Mouse (Mus musculus) left cerebral cortex, adult 2 months (tissue): ENCODE data around the gene Gm11037. TPM values are rescaled to one million over a fixed set of nuclear protein-coding genes. Genes with fewer than 3 reads are reported as not detected.

Source experiments
- DNase-seq, 2 experiments: peaks; one replicate each; pipeline ENCODE4 v3.0.0; 2021 to 2022; ENCODE audit warnings: low spot score in 2 of 2, mixed read lengths in 1 of 2; ENCODE audit errors: extremely low spot score in 1 of 2
- H3K27ac ChIP-seq: fragments of 200-600 bp; 2 replicates; pipeline ENCODE4 v1.8.1; 2022
- H3K4me3 ChIP-seq: fragments of 200-600 bp; 2 replicates; pipeline ENCODE4 v1.8.1; 2022
- CTCF ChIP-seq: fragments of 200-600 bp; IDR thresholded peaks from 2 replicates; pipeline ENCODE4 v1.8.1; 2022; ENCODE audit warnings: antibody characterized with exemption, mild to moderate bottlenecking, moderate library complexity
- intact Hi-C: fragments of 180-260 bp; cut with DNase I; formaldehyde crosslinking; loops from one replicate; pipeline ENCODE4 v1.15.1; 2025
- total RNA-seq, 2 experiments: library from RNA; stranded (reverse); gene quantifications; 2 replicates each; pipeline ENCODE4 v1.2.3; 2021

Gene Gm11037
- total RNA-seq, 2 experiments from 2014 or later: not detected

GRCm38 (mm10) chr2:131175945-131176309 is 42.6 kb downstream of the Gm11037 start:
- intact Hi-C loops: loop anchor here (5.0 kb wide), 1 partner anchor 36 kb away; no protein-coding TSS in a partner anchor
- no peak for DNase-seq
- no peak for TF ChIP-seq CTCF
- H3K27ac ChIP-seq: no peak overlapping the region
- no peak overlapping the region for H3K4me3 ChIP-seq

GRCm38 (mm10) chr2:131176491-131176890 is 43.2 kb downstream of the Gm11037 start:
- intact Hi-C loops: loop anchor here (5.0 kb wide), 1 partner anchor 36 kb away; no protein-coding TSS in a partner anchor
- TF ChIP-seq CTCF: no peak
- no peak for DNase-seq
- Histone ChIP-seq H3K27ac (no peak overlapping the region), H3K4me3 (no peak overlapping the region)

- no peak for TF ChIP-seq CTCF
- Histone ChIP-seq H3K27ac (peak overlapping the region; percentile 15; the same call in 1 of the 2 replicates), H3K4me3 (peak overlapping the region; percentile 80)
- intact Hi-C loops: loop anchor here (5.0 kb wide), 1 partner anchor 34 kb away; no protein-coding TSS in a partner anchor
- no peak for DNase-seq
Measured at GRCm38 (mm10) chr2:131177932-131178331, 44.6 kb downstream of the Gm11037 start.

- no peak for DNase-seq
- H3K27ac ChIP-seq: peak overlapping the region; percentile 91
- no peak for TF ChIP-seq CTCF
- intact Hi-C loops: loop anchor here (5.0 kb wide), 1 partner anchor 33 kb away; no protein-coding TSS in a partner anchor
- peak overlapping the region; percentile 80 for H3K4me3 ChIP-seq
Measured at GRCm38 (mm10) chr2:131178828-131179245, 45.5 kb downstream of the Gm11037 start.

GRCm38 (mm10) chr2:131179246-131179886 is 46.1 kb downstream of the Gm11037 start:
- Histone ChIP-seq H3K4me3 (peak overlapping the region; percentile 80), H3K27ac (peak overlapping the region; percentile 91)
- peak; percentile 54 to 56 for DNase-seq
- no peak for TF ChIP-seq CTCF
- intact Hi-C loops: loop anchor here (5.0 kb wide), 1 partner anchor 33 kb away; no protein-coding TSS in a partner anchor

DNA sequence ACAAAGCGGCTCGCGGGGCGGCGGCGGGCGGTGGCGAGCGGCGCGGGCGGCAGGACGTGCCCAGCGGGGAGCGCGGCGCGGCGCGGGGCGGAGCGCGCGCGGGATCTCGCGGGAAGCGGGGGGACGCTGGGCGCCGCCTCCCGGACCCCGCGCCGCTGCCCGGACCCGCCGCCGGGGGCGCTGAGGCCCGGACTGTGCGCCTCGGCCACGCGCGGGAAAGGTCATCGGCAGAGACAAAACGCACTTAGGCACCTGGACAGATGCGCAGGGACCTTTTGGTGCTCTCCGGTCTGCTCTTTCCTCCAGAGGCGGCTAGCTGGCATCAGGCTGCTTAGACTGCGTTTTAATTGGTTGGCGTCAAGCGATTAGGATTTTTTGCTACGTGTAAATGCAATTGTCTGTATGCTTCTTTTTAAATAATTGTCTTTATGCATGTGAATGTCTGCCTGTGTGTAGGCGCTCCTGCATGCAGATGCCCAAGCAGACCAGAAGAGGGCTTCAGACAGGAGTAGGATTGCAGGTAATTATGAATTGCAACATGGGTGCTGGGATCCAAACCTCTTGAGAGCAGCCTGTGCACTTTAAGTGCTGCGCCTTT is 46.8 kb downstream of the Gm11037 start, which contains the start of gene Cenpb:
Cenpb (minus strand) TSS at position 78 of the 598 bp plus-strand sequence.
- intact Hi-C loops: loop anchor here (2.0 to 5.0 kb wide), 2 partner anchors 32 to 83 kb away; partner anchors contain the start of gene Pank2
- Histone ChIP-seq H3K27ac (peak within 1 kb of the TSS; percentile 97), H3K4me3 (peak within 1 kb of the TSS; percentile 80)
- DNase-seq: peak; percentile 85 to 90
- TF ChIP-seq CTCF: peak; percentile 56

Other genes with a start within 250 kb of the Gm11037 start
- 10 to 100 TPM; 68.3 to 76.4 TPM for gene 4930402H24Rik, start 227.1 kb upstream of the Gm11037 start, total RNA-seq
- 100 to 1,000 TPM; 118 to 126 TPM for gene Atrn, start 227.0 kb upstream of the Gm11037 start, total RNA-seq
- gene Gfra4, start 90.4 kb upstream of the Gm11037 start, total RNA-seq: 10 to 100 TPM; 50.3 to 55.3 TPM
- gene Adam33, start 69.7 kb upstream of the Gm11037 start, total RNA-seq: 1 to 10 TPM; 8.9 to 9.6 TPM
- under 1 TPM; 0.44 to 0.45 TPM for gene Siglec1, start 46.7 kb upstream of the Gm11037 start, total RNA-seq
- 10 to 100 TPM; 10.1 to 12.8 TPM for gene Hspa12b, start 6.2 kb upstream of the Gm11037 start, total RNA-seq
- gene 1700037H04Rik, start 26.6 kb downstream of the Gm11037 start, total RNA-seq: 10 to 100 TPM; 63.7 to 76.7 TPM
- gene Cenpb, start 46.6 kb downstream of the Gm11037 start, total RNA-seq: 10 to 100 TPM; 65.3 to 69.8 TPM
- gene Cdc25b, start 53.5 kb downstream of the Gm11037 start, total RNA-seq: 10 to 100 TPM; 19.8 to 22.2 TPM
- gene Spef1, start 53.8 kb downstream of the Gm11037 start, total RNA-seq: 10 to 100 TPM; 10.9 to 11.0 TPM
- gene Ap5s1, start 73.6 kb downstream of the Gm11037 start, total RNA-seq: 10 to 100 TPM; 21.7 to 28.7 TPM
- gene Mavs, start 100.6 kb downstream of the Gm11037 start, total RNA-seq: 1 to 10 TPM; 6.7 to 6.9 TPM
- 10 to 100 TPM; 62.8 to 74.0 TPM for gene Pank2, start 129.0 kb downstream of the Gm11037 start, total RNA-seq
- 10 to 100 TPM; 39.8 to 41.4 TPM for gene Rnf24, start 219.4 kb downstream of the Gm11037 start, total RNA-seq